Mouse (Mus musculus) thymus, adult 2 months (tissue): ENCODE data around the gene Mtx2.

Experiments
- CTCF ChIP-seq: fragments of 200-500 bp; IDR thresholded peaks from 2 replicates; pipeline ENCODE4 v1.5.1; 2012; ENCODE audit warnings: mild to moderate bottlenecking, control low read depth, low read length, moderate library complexity, borderline replicate concordance; ENCODE audit not compliant: control insufficient read depth, poor library complexity, insufficient read depth; ENCODE audit errors: extremely low read depth
- POLR2A ChIP-seq: fragments of 200-500 bp; IDR thresholded peaks from 2 replicates; pipeline ENCODE4 v1.6.1; 2012; ENCODE audit warnings: mild to moderate bottlenecking, low read length, control low read depth, moderate library complexity; ENCODE audit not compliant: control insufficient read depth, poor library complexity, insufficient read depth; ENCODE audit errors: extremely low read depth

DNA sequence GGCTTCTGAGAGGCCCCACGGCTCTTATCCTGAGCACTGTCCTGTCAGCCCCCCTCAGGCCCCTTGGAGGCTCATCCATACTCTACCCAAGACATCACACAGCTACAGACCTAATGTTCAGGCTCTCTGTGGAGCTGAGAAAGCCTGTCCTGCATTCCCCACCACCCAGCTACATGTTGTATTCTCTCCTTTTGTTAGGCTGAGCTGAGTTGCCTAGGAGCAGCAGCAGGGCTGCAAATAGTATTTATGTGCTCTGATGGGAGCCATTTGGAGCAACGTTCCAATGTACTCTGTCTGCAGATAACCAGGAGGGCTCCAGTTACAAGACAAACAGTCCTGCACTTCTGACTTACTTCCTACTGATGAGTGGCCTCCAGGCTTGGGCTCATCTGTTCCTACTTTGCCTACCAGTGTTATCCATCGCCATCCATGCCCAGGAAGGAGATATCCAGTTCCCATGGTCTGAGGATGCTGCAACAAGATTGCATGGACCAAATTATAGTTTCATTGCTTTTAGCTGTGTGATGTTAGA lies 76.2 kb downstream of the Mtx2 start:
- no peak for TF ChIP-seq CTCF
- no peak for TF ChIP-seq POLR2A
